Mouse (Mus musculus): Measurements from ENCODE around the gene Olfr259.

GRCm38 (mm10) chr2:87140200-87140599, 25.8 kb upstream of the Olfr259 start, which contains the start of gene Olfr1110:
- TF ChIP-seq CTCF (IDR thresholded peaks at IDR 0.05; ENCODE audit: insufficient read depth, low read depth, low read length): no peak
- TF ChIP-seq POLR2A (IDR thresholded peaks at IDR 0.05; ENCODE audit: insufficient read depth, low read depth, low read length): no peak
